Mouse (Mus musculus): ENCODE data around the gene Man2a2.

The Man2a2 gene

DNA sequence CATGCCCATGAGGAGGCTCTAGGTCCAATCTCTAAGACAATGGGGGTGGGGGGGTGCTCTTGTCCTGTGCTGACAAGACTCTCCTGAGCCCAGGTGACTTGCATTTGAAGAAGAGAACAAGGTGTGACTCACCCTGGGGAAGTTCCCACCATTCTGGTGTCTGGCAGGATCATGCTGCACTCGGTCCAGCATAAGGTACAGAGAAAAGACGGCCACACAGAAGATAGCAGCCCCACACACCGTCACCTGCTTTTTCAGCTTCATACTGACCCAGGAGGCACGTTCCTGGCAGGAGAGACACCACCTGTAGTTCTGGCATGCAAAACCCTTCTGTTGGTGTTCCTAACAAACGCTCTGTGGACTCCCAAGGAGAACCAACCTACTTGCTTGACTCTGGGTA is 1.7 kb downstream of the Man2a2 start:
- DNase-seq, result no peak

DNA sequence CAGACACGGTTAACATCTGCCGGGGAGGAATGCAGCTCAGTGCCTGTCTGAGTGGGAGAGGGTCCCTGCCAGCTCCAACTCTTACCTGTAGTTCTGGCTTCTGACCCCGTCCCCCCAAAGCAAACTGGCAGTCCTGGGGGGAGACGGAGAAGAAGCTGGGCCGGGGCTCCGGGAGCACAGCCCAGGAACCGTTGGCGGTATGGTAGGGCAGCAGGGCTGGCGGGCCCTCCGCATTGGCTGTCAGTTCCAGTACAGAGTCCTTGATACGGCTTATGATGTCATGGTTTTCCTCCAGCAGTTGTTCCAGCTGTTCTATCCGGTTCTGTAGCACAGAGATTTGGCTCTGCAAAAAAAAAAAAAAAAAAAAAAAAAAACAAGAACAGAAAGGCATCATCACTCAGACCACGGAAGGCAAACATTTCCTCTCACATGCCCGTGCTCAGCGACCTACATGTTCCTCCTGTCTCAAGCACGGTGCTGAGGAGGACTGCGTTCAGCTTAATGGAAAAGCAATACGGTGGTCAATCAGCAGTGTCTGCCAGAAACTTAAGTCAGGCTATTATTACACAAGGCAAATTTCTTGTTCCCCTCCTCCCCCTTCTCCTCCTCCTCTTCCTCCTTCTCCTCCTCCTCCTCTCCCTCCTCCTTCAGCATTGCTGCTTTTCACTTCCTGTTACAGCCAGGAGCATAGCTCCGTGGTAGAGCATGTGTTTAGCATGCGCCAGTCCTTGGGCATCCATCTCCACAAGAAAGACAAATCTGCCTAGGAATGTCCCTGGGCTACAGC is 2.3 kb downstream of the Man2a2 start:
- no peak for DNase-seq

DNA sequence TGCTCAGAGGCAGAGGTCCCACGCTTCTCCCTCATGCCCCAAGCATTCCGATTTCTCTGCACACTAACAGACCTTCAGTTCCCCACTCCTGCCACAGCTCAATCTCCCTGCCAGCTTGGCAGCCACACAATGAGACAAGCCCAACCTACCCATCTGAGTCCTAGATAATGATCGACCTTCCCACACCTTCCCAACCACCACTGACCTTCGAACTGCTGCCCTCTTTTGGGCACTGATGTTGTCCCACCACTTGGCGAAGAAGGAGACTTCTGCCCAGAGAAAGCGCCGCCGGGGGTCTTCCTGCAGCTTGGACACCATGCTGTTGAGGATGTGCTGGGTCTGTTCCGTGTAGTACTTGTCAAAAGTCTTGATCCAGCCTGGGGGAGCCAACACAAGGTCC is 3.2 kb downstream of the Man2a2 start:
- DNase-seq, result no peak

DNA sequence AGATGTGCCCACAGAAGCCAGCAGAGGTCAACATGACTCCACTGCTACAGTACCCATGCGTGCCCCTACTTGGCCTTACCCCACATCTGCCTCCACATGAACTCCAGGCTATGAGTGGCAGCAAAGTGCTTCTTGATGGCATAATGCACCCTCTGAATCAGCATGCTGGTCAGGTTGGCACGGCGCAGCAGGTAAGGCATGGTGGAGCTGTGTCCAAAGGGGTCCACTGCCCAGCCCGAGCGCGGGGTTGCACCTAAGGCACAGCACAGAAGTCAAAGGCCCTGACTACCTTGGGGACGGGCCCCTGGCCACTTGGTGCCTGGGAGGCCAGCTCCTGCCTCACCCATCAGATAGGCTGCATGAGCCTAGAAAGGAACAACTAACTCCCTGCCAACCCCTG is 3.9 kb downstream of the Man2a2 start:
- DNase-seq, result no peak

DNA sequence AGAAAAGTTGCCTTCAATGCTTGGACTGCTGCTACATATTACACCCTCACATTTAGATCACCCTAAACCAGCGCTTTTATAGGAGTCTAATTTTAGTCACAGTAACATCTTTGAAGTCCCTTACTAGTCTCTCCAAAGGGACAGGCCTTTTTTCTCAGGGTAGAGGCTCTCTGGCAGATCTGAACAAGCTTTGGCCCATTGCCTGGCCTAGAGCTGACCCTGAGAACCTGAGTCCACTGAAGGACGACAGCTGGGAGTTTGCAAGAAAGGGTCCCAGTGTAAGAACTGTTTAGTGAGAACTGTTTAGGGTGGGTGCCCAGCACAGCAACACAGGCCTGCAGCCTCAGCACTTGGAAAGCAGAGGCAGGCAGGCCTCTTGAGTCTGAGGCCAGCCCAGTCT is 5.4 kb downstream of the Man2a2 start:
- DNase-seq, result no peak

DNA sequence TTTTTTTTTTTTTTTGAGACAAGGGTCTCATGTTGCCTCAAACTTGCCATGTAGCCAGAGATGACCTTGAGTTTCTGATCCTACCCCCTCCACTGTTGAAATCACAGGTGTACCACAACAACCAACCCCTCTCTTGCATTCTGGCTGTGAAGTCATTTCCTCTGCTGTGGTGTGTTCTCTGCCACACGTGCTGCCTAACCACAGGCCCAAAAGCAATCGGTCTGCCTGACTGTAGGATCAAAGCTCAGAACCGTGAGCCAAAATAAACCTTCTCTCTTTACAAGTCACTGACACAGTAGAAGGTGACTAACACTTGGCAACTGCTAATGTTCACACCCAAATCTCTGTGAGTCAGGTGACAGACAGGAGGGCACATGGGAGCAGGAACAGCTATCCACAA is 10.7 kb downstream of the Man2a2 start:
- no peak for DNase-seq

DNA sequence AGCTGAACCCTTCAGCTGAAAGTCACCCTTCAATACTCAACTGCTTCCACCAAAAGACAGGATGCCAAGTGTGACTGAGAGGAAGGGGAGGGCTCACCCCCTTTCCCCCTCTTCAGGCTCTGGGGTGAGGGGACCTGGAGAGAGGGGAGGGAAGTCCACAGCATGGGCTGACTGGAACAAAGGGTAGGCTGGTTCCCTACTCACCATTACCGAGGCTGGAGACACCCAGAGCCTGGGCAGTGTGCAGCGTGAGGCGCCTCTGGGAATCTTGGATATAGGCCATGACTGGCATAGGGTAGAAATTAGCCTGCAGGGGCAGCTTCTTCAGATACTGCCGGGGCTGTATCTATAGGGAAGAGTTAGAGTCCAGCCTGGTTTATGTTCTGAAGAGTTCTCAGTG is 13.1 kb downstream of the Man2a2 start:
- DNase-seq, result no peak

DNA sequence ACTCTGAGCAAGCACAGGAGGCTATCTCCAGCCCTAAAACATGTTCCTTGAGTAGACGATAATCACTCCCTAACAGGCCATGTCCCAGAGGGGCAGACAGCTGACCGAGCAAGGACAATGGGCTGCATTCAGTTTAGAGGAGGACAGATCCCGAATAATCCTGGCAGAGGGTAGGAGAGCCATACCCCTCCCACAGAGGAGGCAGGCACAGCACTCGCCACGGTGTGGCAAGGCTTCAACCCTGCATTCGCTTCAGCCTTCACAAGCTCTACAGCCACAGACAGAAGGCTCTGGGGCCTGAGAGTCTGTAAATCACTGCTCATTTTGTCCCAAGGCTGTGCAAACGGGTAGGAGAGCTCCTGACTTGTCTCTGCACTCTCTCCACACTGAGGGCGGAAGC is 14.0 kb downstream of the Man2a2 start:
- no peak for DNase-seq

DNA sequence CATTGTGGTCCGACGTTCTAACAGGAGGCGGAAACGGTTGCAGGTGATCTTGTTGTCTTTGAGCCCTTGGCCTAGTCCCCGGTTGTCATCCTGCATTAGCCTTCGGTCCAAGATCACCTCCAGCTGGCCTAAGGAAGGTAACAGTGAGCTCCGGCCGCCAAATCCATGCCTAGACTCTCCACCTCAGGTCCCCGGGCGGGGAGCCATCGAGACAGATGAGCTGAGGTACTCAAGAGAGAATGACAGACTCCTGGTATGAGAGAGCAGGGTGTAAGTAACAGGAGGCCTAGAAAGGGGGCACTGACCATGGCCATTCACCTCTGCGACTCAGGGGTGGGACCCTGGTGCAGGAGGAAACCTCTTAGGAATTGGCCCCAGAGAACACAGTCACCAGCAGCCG is 14.8 kb downstream of the Man2a2 start:
- DNase-seq, result no peak

DNA sequence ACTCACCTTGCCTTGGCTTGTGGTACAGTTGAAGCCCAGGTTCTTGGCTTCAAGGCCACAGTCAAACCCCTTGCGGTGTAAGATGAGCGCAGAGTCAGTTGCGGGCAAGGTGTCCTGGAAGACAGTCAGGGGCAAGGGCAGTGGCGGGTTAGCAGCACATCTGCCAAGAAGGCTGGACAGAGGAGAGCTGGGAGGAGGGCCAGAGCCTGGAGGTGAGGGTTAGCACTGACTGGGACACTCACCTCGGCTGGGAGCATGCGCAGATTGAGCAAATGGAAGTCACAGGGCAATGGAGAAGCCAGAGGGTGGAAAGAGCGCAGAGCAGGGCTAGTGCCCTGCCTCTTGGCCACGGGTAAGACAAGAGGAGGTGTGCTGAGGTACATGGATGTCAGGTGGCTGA is 18.3 kb downstream of the Man2a2 start:
- no peak for DNase-seq

DNA sequence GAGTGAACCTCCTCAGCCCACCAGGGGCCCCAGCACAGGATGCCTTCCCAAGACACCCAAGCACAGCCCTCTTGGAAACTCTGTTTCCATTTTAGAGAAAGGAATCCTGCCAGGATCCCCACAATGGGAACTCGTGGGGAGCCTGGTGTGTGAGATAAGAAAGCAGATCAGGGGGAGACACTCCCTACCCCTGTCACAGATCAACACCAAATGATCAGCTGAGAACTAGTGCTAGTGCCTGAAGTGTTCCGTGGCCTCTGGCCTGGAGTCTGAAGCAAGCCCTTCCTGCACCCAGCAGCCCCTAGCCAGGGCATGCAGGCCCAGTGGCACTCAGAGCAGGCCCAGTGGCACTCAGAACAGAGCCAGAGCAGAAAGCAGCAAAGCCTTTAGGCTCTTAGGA is 20.4 kb downstream of the Man2a2 start:
- DNase-seq, result no peak

DNA sequence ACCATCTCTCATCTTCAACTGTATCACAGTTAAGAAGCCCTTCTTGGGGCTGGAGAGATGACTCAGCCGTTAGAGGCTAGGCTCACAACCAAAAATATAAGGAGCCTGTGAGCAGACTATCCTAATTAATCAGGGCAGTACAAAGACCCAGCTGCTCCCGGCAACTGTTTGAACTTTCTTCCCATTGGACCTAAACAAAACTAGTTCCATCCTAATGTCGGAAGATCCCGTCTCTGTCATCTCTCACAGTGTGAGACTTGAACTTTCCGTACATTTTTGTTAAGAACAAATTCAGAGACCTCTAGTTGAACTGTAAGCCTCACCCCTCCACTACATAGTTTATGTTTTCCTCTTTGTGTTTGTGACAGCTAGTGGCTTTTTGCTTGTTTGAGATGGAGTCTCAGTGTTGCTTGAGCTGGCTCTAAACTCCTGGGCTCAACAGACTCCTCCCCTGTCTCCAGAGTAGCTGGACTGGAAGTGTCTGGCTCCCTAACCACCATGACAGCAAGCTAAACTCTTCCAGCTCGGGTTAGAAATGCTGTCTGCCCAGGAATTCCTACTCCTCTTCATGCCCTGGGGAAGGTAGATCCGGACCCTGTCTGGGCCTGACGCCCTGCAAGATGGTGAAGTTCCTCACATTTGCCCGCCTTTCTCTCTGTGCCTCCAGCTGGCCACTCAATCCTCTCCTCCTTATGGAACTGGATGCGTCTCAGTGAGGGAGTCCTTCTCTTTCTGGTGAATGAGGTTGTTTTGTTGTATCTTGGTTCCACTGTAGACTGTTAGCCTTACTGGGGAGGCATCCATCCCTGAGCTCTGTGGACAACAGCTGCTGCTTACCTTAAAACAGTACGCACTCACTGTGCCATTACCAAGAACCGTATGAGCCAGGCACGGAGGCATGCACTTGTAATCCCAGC is 23.2 kb downstream of the Man2a2 start:
- DNase-seq, result no peak

DNA sequence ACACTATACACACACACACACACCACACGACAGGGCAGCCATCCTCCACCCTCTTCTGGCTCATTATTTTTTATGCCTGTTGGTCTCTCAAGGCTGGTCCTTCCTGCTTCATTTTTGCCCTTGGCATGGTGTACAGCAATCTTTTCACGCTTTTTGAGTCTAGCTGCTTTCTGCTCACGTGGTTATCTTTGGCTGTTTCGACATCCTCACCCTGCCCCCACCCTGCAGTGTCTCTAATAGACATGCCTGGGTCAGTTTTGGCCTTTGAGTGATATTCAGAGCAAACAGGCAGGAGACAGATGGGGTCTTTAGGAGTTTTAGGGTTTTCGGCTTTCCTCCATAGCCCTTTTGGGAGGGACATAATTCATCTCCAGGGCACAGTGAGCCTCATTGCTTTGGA is 24.3 kb downstream of the Man2a2 start:
- no peak for DNase-seq

DNA sequence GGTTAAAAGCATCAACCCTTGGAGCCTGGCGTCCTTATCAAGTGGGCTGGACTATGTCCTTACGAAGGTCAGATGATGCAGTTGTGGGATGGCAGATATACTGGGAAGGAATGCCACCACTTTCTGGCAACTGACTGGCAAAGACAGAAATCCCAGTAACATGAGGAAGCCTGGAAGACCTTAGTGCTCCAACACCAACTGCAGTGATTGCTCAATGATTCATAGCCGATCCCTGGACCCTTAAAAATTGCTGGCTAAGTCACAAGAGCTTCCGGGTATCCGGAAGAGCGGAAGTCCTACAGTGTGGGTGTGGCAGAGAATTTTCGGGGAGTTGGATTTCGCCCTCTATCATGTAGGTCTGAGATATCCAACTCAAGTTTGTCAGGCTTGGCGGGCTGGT is 25.0 kb downstream of the Man2a2 start:
- DNase-seq, result no peak

DNA sequence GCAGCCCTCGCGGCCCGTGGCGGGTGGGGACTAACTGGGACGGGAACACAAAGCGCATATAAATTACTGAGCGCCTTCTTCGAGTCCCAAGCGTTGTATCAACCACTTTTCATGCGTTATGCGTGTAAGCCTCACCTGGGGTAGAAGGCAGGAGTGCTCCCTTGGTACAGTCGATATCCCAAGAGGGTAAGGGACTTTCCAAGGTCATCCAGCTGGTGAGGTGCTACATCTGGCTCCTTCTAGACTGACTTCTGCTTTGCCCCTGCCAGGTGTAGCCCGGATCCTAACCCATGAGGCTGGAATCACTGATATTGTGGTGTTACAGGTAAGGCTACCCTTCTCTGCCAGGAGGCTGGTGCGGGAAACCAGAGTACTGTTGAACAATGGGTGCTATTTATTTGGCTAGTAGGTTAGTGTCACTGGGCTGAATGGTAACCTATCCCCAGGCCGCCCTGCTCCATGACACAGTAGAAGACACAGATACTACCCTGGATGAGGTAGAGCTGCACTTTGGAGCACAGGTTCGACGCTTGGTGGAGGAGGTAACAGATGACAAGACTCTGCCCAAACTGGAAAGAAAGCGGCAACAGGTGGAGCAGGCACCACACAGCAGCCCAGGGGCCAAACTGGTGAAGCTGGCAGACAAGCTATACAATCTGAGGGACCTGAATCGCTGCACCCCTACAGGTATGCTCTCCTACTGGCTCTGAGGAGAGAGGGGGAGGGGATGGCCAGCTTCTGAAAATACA is 27.7 kb downstream of the Man2a2 start:
- no peak for DNase-seq

DNA sequence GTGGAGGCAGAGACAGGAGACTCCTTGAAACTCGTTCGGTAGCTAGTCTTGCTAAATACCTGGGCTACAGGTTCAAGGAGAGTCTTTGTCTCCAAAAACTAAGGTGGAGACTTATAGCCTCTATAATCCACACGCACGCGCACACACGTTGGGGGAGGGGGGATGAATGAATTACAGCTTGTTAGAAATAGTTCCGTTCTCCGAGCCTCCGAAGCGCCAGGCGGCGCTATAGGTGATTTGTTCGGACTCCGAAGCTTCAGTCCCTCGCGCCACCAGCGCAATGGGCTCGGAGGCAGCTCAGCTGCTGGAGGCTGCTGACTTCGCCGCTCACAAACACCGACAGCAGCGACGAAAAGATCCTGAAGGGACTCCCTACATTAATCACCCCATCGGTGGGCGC is 28.3 kb downstream of the Man2a2 start, which contains the start of gene Hddc3:
Gene Hddc3 (plus strand): TSS at position 247 of the 400 bp plus-strand sequence.
- DNase-seq, result peak; percentile 92 to 95

DNA sequence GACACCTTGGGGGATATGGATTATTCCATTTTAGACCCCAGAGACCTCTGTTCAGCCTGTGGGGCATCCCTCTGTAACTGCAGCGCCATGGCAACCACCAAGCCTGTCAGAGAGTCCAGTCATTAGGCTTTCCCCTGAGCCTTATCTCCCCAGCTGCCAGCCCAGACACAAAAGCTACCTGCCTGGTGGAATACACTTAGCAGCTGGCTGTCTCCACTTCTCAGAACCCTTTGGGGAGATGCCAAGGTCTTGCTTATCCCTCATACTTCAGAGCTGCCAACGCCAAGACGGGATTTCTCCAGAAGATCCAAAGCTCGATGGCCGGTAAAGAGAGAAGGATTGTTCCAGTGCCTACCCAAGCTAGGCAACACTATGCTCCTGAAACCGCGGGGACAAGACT is 29.4 kb downstream of the Man2a2 start:
- DNase-seq, result no peak

DNA sequence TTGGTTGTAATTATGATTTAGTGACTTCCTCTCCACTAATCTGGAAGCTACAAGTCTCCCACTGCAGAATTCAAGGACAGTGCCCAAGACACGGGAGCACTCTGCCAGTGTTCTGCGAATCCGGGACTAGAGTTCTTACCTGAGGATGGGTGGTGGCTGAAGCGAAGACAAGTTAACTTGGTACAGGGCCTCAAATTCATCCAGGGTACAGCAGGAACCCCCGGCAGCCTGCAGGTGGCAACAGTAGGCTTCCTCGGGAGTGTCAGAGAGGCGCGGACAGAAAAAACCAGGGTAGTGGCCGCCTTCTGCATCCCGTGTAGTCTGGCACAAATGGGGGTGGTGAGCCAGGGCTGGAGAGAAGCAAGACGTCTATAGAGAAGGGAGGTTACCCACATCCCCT is 30.4 kb downstream of the Man2a2 start, which contains the start of gene Unc45a:
Gene Unc45a (minus strand): TSS at position 213 of the 400 bp plus-strand sequence.
- peak; percentile 80 to 84 for DNase-seq

DNA sequence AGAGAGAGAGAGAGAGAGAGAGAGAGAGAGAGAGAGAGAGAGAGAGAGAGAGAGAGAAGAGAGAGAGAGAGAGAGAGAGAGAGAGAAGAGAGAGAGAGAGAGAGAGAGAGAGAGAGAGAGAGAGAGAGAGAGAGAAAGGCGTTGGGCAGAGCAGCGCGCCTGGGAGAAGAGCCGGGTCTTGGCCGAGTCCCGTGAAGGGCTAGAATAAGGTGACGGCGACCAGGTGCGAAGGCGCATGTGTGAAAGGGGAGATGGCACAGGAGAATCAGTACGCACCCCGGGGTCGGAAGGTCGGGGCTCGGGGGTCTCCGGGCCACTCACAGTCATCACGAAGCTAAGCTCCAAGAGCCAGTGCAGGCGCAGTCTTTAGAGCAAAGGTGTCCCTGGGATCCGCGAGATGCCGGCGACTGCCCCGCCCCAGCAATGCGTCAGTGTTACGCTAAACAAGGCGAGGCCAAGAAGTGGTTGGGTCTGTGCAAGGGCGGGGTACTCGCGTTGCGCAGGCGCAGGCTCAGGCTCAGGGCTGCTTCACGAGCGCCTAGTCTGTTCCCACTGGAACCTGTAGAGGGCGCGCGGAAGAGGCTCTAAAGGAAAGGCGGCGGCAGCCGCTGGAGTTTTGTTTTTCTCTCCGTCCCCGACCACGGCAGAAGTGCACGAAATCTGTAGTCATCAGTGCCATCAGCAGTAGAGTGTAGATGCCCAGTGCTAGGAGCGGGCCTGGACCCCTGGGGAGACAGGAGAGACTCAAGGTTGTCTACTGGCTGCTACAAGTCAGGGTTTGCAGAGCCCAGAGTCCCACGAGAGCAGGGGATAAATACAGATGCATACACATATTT is 31.2 kb downstream of the Man2a2 start:
- peak; percentile 98 to 99 for DNase-seq

DNA sequence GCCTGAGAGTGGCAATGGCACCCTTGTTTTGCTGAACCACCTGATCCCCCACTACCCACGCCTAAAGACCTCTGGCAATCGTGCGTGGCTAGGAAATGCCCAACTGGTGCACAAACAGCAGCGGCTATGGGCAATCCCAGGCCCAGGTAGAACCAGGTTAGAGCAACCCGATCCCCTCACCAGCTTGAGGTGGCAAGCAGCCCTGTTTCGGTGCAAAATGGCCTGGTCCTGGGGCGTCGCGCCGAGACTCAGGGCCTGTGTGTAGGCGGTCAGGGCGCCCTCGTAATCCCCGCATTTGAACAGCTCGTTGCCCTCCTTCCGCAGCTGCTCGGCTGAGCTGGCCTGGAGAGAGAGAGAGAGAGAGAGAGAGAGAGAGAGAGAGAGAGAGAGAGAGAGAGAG is 31.8 kb downstream of the Man2a2 start:
- peak in 1 of 2 experiments; percentile 32 for DNase-seq

DNA sequence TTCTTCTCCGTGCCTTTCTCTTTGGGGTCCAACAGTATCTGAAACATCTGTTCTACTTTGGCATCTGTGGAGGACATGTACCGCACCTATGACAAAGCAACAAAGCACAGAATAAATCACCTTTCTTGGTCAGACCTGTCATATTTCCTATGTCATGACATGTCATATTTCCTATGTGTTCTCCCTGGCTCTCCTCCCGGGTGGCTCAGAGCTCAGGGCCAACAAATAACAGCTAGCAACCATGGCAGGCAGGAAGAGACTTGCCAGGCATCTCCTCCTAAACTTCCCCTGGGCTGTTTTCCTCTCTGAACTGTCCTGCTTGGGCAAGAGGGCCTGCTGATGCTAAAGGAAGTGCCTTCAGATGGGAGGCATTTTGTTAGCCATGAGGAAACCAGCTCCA is 34.2 kb downstream of the Man2a2 start:
- no peak for DNase-seq

DNA sequence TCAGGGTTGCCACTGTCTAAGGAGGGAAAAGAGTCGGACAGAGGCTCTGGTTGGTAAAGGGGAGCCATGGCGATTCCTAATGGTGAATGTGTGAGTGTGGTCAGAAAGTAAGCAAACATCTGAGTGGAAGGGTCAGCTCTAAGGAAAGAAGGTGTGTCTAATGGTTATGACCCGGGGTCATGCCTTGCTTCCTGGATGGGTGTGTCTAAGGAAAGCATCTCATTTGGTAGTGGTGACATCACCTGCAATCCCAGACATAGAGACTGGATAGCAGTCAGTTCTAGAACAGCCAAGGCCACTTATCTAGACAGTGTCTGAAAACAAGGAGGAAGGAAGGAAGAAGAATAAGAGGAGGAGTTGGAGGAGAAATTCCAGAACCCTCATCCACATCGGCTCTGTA is 36.3 kb downstream of the Man2a2 start:
- no peak for DNase-seq
